Mouse (Mus musculus): ENCODE results near the gene Gm20388. TPM values are rescaled to one million over a fixed set of nuclear protein-coding genes. Genes with fewer than 3 reads are reported as not detected.

Gene Gm20388
- polyA plus RNA-seq, 1 experiment: 0.36 TPM

- TF ChIP-seq GATA1 (IDR thresholded peaks at IDR 0.05; ENCODE audit: low read length) (no peak), TAL1 (IDR thresholded peaks at IDR 0.05; ENCODE audit: low read length) (no peak)
- peaks cover 3% of the 10 kb centered on the region for H3K4me1 ChIP-seq (ENCODE audit: control insufficient read depth)
- no peak overlapping the region for H3K4me3 ChIP-seq (replicated peaks)
- H3K27me3 ChIP-seq (ENCODE audit: control insufficient read depth): no peaks in the 10 kb centered on the region
- no peaks in the 10 kb centered on the region for H3K9me3 ChIP-seq (ENCODE audit: control insufficient read depth, low read length)
- H3K36me3 ChIP-seq (ENCODE audit: control insufficient read depth): peaks cover 97% of the 10 kb centered on the region
Observed at GRCm38 (mm10) chr8:122018046-122018831, 2107.6 kb downstream of the Gm20388 start.

- no peaks in the 10 kb centered on the region for H3K27me3 ChIP-seq (ENCODE audit: control insufficient read depth)
- H3K9me3 ChIP-seq (ENCODE audit: control insufficient read depth, low read length): no peaks in the 10 kb centered on the region
- H3K4me1 ChIP-seq (ENCODE audit: control insufficient read depth): peaks cover 3% of the 10 kb centered on the region
- H3K4me3 ChIP-seq (replicated peaks): no peak overlapping the region
- peaks cover 97% of the 10 kb centered on the region for H3K36me3 ChIP-seq (ENCODE audit: control insufficient read depth)
- TF ChIP-seq TAL1 (IDR thresholded peaks at IDR 0.05; ENCODE audit: low read length): no peak
- TF ChIP-seq GATA1 (IDR thresholded peaks at IDR 0.05; ENCODE audit: low read length): no peak
Observed at GRCm38 (mm10) chr8:122019162-122019561, 2108.5 kb downstream of the Gm20388 start.

GRCm38 (mm10) chr8:122020050-122020771 is 2109.6 kb downstream of the Gm20388 start:
- Histone ChIP-seq H3K9me3 (ENCODE audit: control insufficient read depth, low read length) (no peaks in the 10 kb centered on the region), H3K27me3 (ENCODE audit: control insufficient read depth) (no peaks in the 10 kb centered on the region), H3K36me3 (ENCODE audit: control insufficient read depth) (peaks cover 96% of the 10 kb centered on the region), H3K4me1 (ENCODE audit: control insufficient read depth) (peaks cover 3% of the 10 kb centered on the region), H3K4me3 (replicated peaks) (no peak overlapping the region)
- TF ChIP-seq GATA1 (IDR thresholded peaks at IDR 0.05; ENCODE audit: low read length) (no peak), TAL1 (IDR thresholded peaks at IDR 0.05; ENCODE audit: low read length) (no peak)

GRCm38 (mm10) chr8:122021725-122022124 is 2111.1 kb downstream of the Gm20388 start:
- no peaks in the 10 kb centered on the region for H3K27me3 ChIP-seq (ENCODE audit: control insufficient read depth)
- no peaks in the 10 kb centered on the region for H3K9me3 ChIP-seq (ENCODE audit: control insufficient read depth, low read length)
- peaks cover 96% of the 10 kb centered on the region for H3K36me3 ChIP-seq (ENCODE audit: control insufficient read depth)
- TF ChIP-seq GATA1 (IDR thresholded peaks at IDR 0.05; ENCODE audit: low read length) (no peak), TAL1 (IDR thresholded peaks at IDR 0.05; ENCODE audit: low read length) (no peak)
- no peak overlapping the region for H3K4me3 ChIP-seq (replicated peaks)
- peaks cover 3% of the 10 kb centered on the region for H3K4me1 ChIP-seq (ENCODE audit: control insufficient read depth)

GRCm38 (mm10) chr8:122022274-122022673 is 2111.6 kb downstream of the Gm20388 start:
- peaks cover 95% of the 10 kb centered on the region for H3K36me3 ChIP-seq (ENCODE audit: control insufficient read depth)
- H3K27me3 ChIP-seq (ENCODE audit: control insufficient read depth): no peaks in the 10 kb centered on the region

GRCm38 (mm10) chr8:122022705-122023104 is 2112.1 kb downstream of the Gm20388 start:
- Histone ChIP-seq H3K9me3 (ENCODE audit: control insufficient read depth, low read length) (no peaks in the 10 kb centered on the region), H3K36me3 (ENCODE audit: control insufficient read depth) (peaks cover 91% of the 10 kb centered on the region)
- TF ChIP-seq GATA1 (IDR thresholded peaks at IDR 0.05; ENCODE audit: low read length) (no peak), TAL1 (IDR thresholded peaks at IDR 0.05; ENCODE audit: low read length) (no peak)

More at GRCm38 (mm10) chr8:122022274-122022673, 2111.6 kb downstream of the Gm20388 start:
- Histone ChIP-seq H3K4me1 (ENCODE audit: control insufficient read depth) (peaks cover 3% of the 10 kb centered on the region), H3K9me3 (ENCODE audit: control insufficient read depth, low read length) (no peaks in the 10 kb centered on the region), H3K4me3 (replicated peaks) (no peak overlapping the region)
- TF ChIP-seq TAL1 (IDR thresholded peaks at IDR 0.05; ENCODE audit: low read length) (no peak), GATA1 (IDR thresholded peaks at IDR 0.05; ENCODE audit: low read length) (no peak)

GRCm38 (mm10) chr8:122025546-122025945 is 2114.9 kb downstream of the Gm20388 start:
- H3K36me3 ChIP-seq (ENCODE audit: control insufficient read depth): peaks cover 63% of the 10 kb centered on the region
- H3K27me3 ChIP-seq (ENCODE audit: control insufficient read depth): no peaks in the 10 kb centered on the region
- TF ChIP-seq TAL1 (IDR thresholded peaks at IDR 0.05; ENCODE audit: low read length): no peak
- no peaks in the 10 kb centered on the region for H3K9me3 ChIP-seq (ENCODE audit: control insufficient read depth, low read length)
- no peak overlapping the region for H3K4me3 ChIP-seq (replicated peaks)
- H3K4me1 ChIP-seq (ENCODE audit: control insufficient read depth): peaks cover 3% of the 10 kb centered on the region

More at GRCm38 (mm10) chr8:122022705-122023104, 2112.1 kb downstream of the Gm20388 start:
- H3K4me3 ChIP-seq (replicated peaks): no peak overlapping the region
- peaks cover 3% of the 10 kb centered on the region for H3K4me1 ChIP-seq (ENCODE audit: control insufficient read depth)
- H3K27me3 ChIP-seq (ENCODE audit: control insufficient read depth): no peaks in the 10 kb centered on the region

- no peak for TF ChIP-seq TAL1 (IDR thresholded peaks at IDR 0.05; ENCODE audit: low read length)
- TF ChIP-seq GATA1 (IDR thresholded peaks at IDR 0.05; ENCODE audit: low read length): no peak
- no peaks in the 10 kb centered on the region for H3K27me3 ChIP-seq (ENCODE audit: control insufficient read depth)
Observed at GRCm38 (mm10) chr8:122028116-122028515, 2117.5 kb downstream of the Gm20388 start.

GRCm38 (mm10) chr8:122030965-122031364 is 2120.3 kb downstream of the Gm20388 start:
- no peaks in the 10 kb centered on the region for H3K4me1 ChIP-seq (ENCODE audit: control insufficient read depth)
- no peak for TF ChIP-seq TAL1 (IDR thresholded peaks at IDR 0.05; ENCODE audit: low read length)
- H3K4me3 ChIP-seq (replicated peaks): no peak overlapping the region
- H3K27me3 ChIP-seq (ENCODE audit: control insufficient read depth): no peaks in the 10 kb centered on the region
- no peaks in the 10 kb centered on the region for H3K9me3 ChIP-seq (ENCODE audit: control insufficient read depth, low read length)
- H3K36me3 ChIP-seq (ENCODE audit: control insufficient read depth): peaks cover 12% of the 10 kb centered on the region

More at GRCm38 (mm10) chr8:122028116-122028515, 2117.5 kb downstream of the Gm20388 start:
- Histone ChIP-seq H3K9me3 (ENCODE audit: control insufficient read depth, low read length) (no peaks in the 10 kb centered on the region), H3K36me3 (ENCODE audit: control insufficient read depth) (peaks cover 38% of the 10 kb centered on the region), H3K4me3 (replicated peaks) (no peak overlapping the region), H3K4me1 (ENCODE audit: control insufficient read depth) (no peaks in the 10 kb centered on the region)

All from erythroblast, embryonic 14.5 days (primary cell).